Mouse (Mus musculus): ENCODE measurements around the gene Ell. TPM values are rescaled to one million over a fixed set of nuclear protein-coding genes. Genes with fewer than 3 reads are reported as not detected.

Gene Ell
- polyA plus RNA-seq, 1 experiment from 2014 or later: 18.6 TPM

GRCm38 (mm10) chr8:70540507-70541071 lies 1.3 kb downstream of the Ell start:
- peak overlapping the region; percentile 97 for H3K4me2 ChIP-seq (ENCODE audit: low read depth, low read length)
- no peaks in the 10 kb centered on the region for H3K9me3 ChIP-seq (replicated peaks; ENCODE audit: control insufficient read depth, low read length)
- peak overlapping the region; percentile 95 for H3K27ac ChIP-seq (ENCODE audit: low read length)
- H3K4me1 ChIP-seq (ENCODE audit: control insufficient read depth, insufficient read depth, low read length): peaks cover 29% of the 10 kb centered on the region
- no peaks in the 10 kb centered on the region for H3K27me3 ChIP-seq (ENCODE audit: control insufficient read depth, insufficient read depth, low read length)
- 31% methylated on average over 7 of the region's 7 CpGs for WGBS
- peak overlapping the region; percentile 91 for H3K4me3 ChIP-seq (replicated peaks; ENCODE audit: low read length)
- no peak for ATAC-seq (ENCODE audit: insufficient read depth, low FRiP score)
- H3K36me3 ChIP-seq (ENCODE audit: control insufficient read depth, insufficient read depth, low read length): 0 out of 2 replicates have a peak, but pooled peaks cover 6% of the 10 kb centered on the region
- H3K9ac ChIP-seq (ENCODE audit: low read length): peak overlapping the region; percentile 90

DNA sequence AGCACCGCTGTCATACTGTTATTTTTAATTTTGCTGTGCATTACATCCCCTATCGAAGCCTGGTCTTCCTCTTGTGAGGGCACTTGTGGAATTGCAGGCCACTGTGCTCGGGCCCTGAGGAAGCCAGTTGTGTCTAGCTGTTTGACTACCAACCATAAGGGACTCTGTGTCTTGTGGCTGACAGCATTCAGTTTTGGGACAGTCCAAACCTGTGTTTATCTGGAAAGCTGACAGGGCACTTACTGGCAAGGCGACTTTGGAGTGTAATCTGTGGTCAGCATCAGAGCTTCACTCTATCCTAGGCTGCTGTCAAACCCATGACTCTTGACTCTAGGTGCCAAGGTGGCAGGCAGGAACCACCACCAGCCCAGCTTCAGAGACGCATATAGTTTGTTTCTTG lies 1.8 kb downstream of the Ell start:
- no peaks in the 10 kb centered on the region for H3K27me3 ChIP-seq (ENCODE audit: control insufficient read depth, insufficient read depth, low read length)
- peak overlapping the region; percentile 95; the same call in 1 of the 2 replicates for H3K27ac ChIP-seq (ENCODE audit: low read length)
- no peaks in the 10 kb centered on the region for H3K9me3 ChIP-seq (replicated peaks; ENCODE audit: control insufficient read depth, low read length)
- peak overlapping the region; percentile 90 for H3K9ac ChIP-seq (ENCODE audit: low read length)
- WGBS: 68% methylated on average over 5 of the region's 5 CpGs
- H3K4me3 ChIP-seq (replicated peaks; ENCODE audit: low read length): peak overlapping the region; percentile 91
- peak overlapping the region; percentile 97 for H3K4me2 ChIP-seq (ENCODE audit: low read depth, low read length)
- 0 out of 2 replicates have a peak, but pooled peaks cover 6% of the 10 kb centered on the region for H3K36me3 ChIP-seq (ENCODE audit: control insufficient read depth, insufficient read depth, low read length)
- H3K4me1 ChIP-seq (ENCODE audit: control insufficient read depth, insufficient read depth, low read length): peaks cover 29% of the 10 kb centered on the region
- no peak for ATAC-seq (ENCODE audit: insufficient read depth, low FRiP score)

GRCm38 (mm10) chr8:70544200-70544687 lies 5.0 kb downstream of the Ell start:
- no peak overlapping the region for H3K9ac ChIP-seq (ENCODE audit: low read length)
- 44% methylated on average over 6 of the region's 6 CpGs for WGBS
- no peak overlapping the region for H3K4me2 ChIP-seq (ENCODE audit: low read depth, low read length)
- H3K4me1 ChIP-seq (ENCODE audit: control insufficient read depth, insufficient read depth, low read length): peaks cover 27% of the 10 kb centered on the region
- ATAC-seq (ENCODE audit: insufficient read depth, low FRiP score): no peak
- no peaks in the 10 kb centered on the region for H3K27me3 ChIP-seq (ENCODE audit: control insufficient read depth, insufficient read depth, low read length)
- no peak overlapping the region for H3K4me3 ChIP-seq (replicated peaks; ENCODE audit: low read length)
- no peaks in the 10 kb centered on the region for H3K9me3 ChIP-seq (replicated peaks; ENCODE audit: control insufficient read depth, low read length)
- H3K27ac ChIP-seq (ENCODE audit: low read length): peak overlapping the region; percentile 58; the same call in 1 of the 2 replicates
- H3K36me3 ChIP-seq (ENCODE audit: control insufficient read depth, insufficient read depth, low read length): no peaks in the 10 kb centered on the region

GRCm38 (mm10) chr8:70546412-70546811 lies 7.2 kb downstream of the Ell start:
- Histone ChIP-seq H3K27me3 (ENCODE audit: control insufficient read depth, insufficient read depth, low read length) (no peaks in the 10 kb centered on the region), H3K27ac (ENCODE audit: low read length) (no peak overlapping the region)
- WGBS: 79% methylated on average over 4 of the region's 4 CpGs

DNA sequence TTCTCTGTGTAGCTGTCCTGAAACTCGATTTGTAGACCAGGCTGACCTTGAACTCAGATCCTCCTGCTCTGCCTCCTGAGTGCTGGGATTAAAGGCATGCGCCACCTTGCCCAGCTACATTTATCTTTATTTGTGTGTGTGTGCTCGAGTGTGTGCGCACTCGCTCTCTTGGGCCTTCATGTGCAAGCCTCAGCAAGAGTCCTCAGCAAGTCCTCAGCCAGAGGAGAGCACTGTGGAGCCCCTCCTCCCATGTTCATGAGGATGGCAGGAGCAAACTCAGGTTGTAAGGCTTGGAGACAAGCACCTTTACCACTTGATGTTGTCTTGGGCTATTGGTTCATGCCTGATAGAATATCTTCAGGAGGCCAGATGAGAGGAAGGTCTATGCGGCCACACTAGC lies 8.5 kb downstream of the Ell start:
- Histone ChIP-seq H3K4me1 (ENCODE audit: control insufficient read depth, insufficient read depth, low read length) (peaks cover 19% of the 10 kb centered on the region), H3K27ac (ENCODE audit: low read length) (no peak overlapping the region), H3K27me3 (ENCODE audit: control insufficient read depth, insufficient read depth, low read length) (no peaks in the 10 kb centered on the region), H3K9me3 (replicated peaks; ENCODE audit: control insufficient read depth, low read length) (no peaks in the 10 kb centered on the region), H3K36me3 (ENCODE audit: control insufficient read depth, insufficient read depth, low read length) (no peaks in the 10 kb centered on the region), H3K4me2 (ENCODE audit: low read depth, low read length) (no peak overlapping the region), H3K4me3 (replicated peaks; ENCODE audit: low read length) (no peak overlapping the region), H3K9ac (ENCODE audit: low read length) (no peak overlapping the region)
- 80% methylated on average over 6 of the region's 6 CpGs for WGBS
- no peak for ATAC-seq (ENCODE audit: insufficient read depth, low FRiP score)

More at GRCm38 (mm10) chr8:70546412-70546811, 7.2 kb downstream of the Ell start:
- H3K4me2 ChIP-seq (ENCODE audit: low read depth, low read length): no peak overlapping the region
- no peak overlapping the region for H3K4me3 ChIP-seq (replicated peaks; ENCODE audit: low read length)
- no peak for ATAC-seq (ENCODE audit: insufficient read depth, low FRiP score)
- H3K36me3 ChIP-seq (ENCODE audit: control insufficient read depth, insufficient read depth, low read length): no peaks in the 10 kb centered on the region
- H3K9me3 ChIP-seq (replicated peaks; ENCODE audit: control insufficient read depth, low read length): no peaks in the 10 kb centered on the region
- H3K4me1 ChIP-seq (ENCODE audit: control insufficient read depth, insufficient read depth, low read length): peaks cover 15% of the 10 kb centered on the region
- H3K9ac ChIP-seq (ENCODE audit: low read length): 0 out of 2 replicates have a peak overlapping the region, but pooled peaks have one; percentile 10

DNA sequence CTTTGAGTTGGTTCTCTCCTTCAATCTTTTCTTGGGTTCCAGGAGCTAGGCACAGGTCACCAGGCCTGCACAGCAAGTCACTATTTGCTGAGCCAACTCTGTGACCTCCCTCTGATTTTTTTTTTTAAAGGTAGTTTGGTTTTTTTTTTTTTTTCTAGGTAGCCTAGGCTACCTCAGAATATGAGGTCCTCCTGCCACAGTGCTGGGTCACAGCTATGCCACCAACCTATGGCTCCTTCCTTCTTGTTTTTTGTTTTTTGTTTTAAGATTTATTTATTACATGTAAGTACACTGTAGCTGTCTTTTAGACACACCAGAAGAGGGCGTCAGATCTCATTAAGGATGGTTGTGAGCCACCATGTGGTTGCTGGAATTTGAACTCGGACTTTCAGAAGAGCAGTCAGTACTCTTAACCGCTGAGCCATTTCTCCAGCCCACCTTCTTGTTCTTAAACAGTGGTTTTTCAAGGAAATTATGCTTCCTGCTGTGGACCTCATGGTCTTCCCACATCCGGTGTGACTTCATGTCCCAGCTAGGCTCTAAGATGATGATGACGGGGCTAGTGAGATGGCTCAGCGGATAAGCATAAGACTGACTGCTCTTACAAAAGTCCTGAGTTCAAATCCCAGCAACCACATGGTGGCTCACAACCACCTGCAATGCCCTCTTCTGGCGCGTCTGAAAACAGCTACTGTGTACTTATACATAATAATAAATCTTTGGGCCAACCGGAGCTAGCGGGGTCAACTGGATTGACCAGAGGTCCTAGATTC lies 10.3 kb downstream of the Ell start:
- H3K4me1 ChIP-seq (ENCODE audit: control insufficient read depth, insufficient read depth, low read length): peaks cover 24% of the 10 kb centered on the region
- H3K9me3 ChIP-seq (replicated peaks; ENCODE audit: control insufficient read depth, low read length): no peaks in the 10 kb centered on the region
- no peaks in the 10 kb centered on the region for H3K36me3 ChIP-seq (ENCODE audit: control insufficient read depth, insufficient read depth, low read length)
- H3K27me3 ChIP-seq (ENCODE audit: control insufficient read depth, insufficient read depth, low read length): no peaks in the 10 kb centered on the region
- H3K4me3 ChIP-seq (replicated peaks; ENCODE audit: low read length): no peak overlapping the region
- 86% methylated on average over 10 of the region's 10 CpGs for WGBS
- H3K9ac ChIP-seq (ENCODE audit: low read length): no peak overlapping the region
- H3K4me2 ChIP-seq (ENCODE audit: low read depth, low read length): no peak overlapping the region
- no peak for ATAC-seq (ENCODE audit: insufficient read depth, low FRiP score)
- no peak overlapping the region for H3K27ac ChIP-seq (ENCODE audit: low read length)

- H3K4me2 ChIP-seq (ENCODE audit: low read depth, low read length): no peak overlapping the region
- peaks cover 23% of the 10 kb centered on the region for H3K4me1 ChIP-seq (ENCODE audit: control insufficient read depth, insufficient read depth, low read length)
- no peaks in the 10 kb centered on the region for H3K9me3 ChIP-seq (replicated peaks; ENCODE audit: control insufficient read depth, low read length)
- ATAC-seq (ENCODE audit: insufficient read depth, low FRiP score): no peak
- H3K9ac ChIP-seq (ENCODE audit: low read length): no peak overlapping the region
- H3K4me3 ChIP-seq (replicated peaks; ENCODE audit: low read length): no peak overlapping the region
- H3K36me3 ChIP-seq (ENCODE audit: control insufficient read depth, insufficient read depth, low read length): no peaks in the 10 kb centered on the region
- H3K27me3 ChIP-seq (ENCODE audit: control insufficient read depth, insufficient read depth, low read length): no peaks in the 10 kb centered on the region
- 51% methylated on average over 3 of the region's 3 CpGs for WGBS
- no peak overlapping the region for H3K27ac ChIP-seq (ENCODE audit: low read length)
These were observed 12.4 kb downstream of the Ell start for GRCm38 (mm10) chr8:70551558-70552161.

GRCm38 (mm10) chr8:70552836-70553235 lies 13.6 kb downstream of the Ell start:
- H3K36me3 ChIP-seq (ENCODE audit: control insufficient read depth, insufficient read depth, low read length): no peaks in the 10 kb centered on the region
- no peak overlapping the region for H3K9ac ChIP-seq (ENCODE audit: low read length)
- H3K4me1 ChIP-seq (ENCODE audit: control insufficient read depth, insufficient read depth, low read length): peaks cover 21% of the 10 kb centered on the region
- 38% methylated on average over 1 of the region's 1 CpGs for whole genome bisulfite sequencing
- H3K4me2 ChIP-seq (ENCODE audit: low read depth, low read length): no peak overlapping the region
- H3K4me3 ChIP-seq (replicated peaks; ENCODE audit: low read length): no peak overlapping the region
- no peaks in the 10 kb centered on the region for H3K27me3 ChIP-seq (ENCODE audit: control insufficient read depth, insufficient read depth, low read length)
- no peaks in the 10 kb centered on the region for H3K9me3 ChIP-seq (replicated peaks; ENCODE audit: control insufficient read depth, low read length)
- no peak overlapping the region for H3K27ac ChIP-seq (ENCODE audit: low read length)
- ATAC-seq (ENCODE audit: insufficient read depth, low FRiP score): 0 out of 2 replicates have a peak, but pooled peaks have one; percentile 6

DNA sequence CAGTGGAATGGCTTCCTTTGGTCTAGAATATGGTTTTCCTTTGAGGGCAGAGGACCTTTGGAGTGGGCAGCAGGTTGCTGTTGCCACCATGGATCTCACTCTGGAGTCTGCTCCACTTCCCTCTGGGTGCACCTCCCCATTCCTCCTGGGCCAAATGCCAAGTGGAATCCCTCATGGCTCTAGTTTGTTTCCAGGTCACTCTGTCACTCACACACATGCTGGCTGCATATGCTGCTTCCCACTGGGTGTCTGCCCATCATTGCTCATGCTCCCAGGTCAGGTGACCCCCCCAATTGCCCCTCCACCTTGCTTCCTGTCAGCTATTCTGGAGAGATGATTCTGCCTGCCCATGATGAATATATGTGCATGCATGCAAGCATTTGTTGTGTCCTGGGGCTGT lies 14.5 kb downstream of the Ell start:
- H3K4me1 ChIP-seq (ENCODE audit: control insufficient read depth, insufficient read depth, low read length): peaks cover 27% of the 10 kb centered on the region
- H3K27ac ChIP-seq (ENCODE audit: low read length): peak overlapping the region; percentile 24
- no peaks in the 10 kb centered on the region for H3K27me3 ChIP-seq (ENCODE audit: control insufficient read depth, insufficient read depth, low read length)
- H3K9me3 ChIP-seq (replicated peaks; ENCODE audit: control insufficient read depth, low read length): no peaks in the 10 kb centered on the region
- no peaks in the 10 kb centered on the region for H3K36me3 ChIP-seq (ENCODE audit: control insufficient read depth, insufficient read depth, low read length)
- no peak overlapping the region for H3K4me2 ChIP-seq (ENCODE audit: low read depth, low read length)
- H3K9ac ChIP-seq (ENCODE audit: low read length): no peak overlapping the region
- ATAC-seq (ENCODE audit: insufficient read depth, low FRiP score): no peak
- H3K4me3 ChIP-seq (replicated peaks; ENCODE audit: low read length): no peak overlapping the region
